Mouse (Mus musculus) spleen, adult 10 weeks (tissue): ENCODE results near the gene Asb10. TPM values are rescaled to one million over a fixed set of nuclear protein-coding genes. Genes with fewer than 3 reads are reported as not detected.

ENCODE experiments used
- polyA plus RNA-seq: library from polyadenylated mRNA; stranded (reverse); fragments of 350-450 nt; fragmentation: Illumina TruSeq; extraction: RNeasy Lipid Tissue Mini Kit (QIAGEN cat#74804); gene quantifications from one replicate; pipeline ENCODE4 v1.2.3, GENCODE M21; 2015; ENCODE audit warnings: low replicate concordance; ENCODE audit not compliant: insufficient read depth

Asb10 gene
- polyA plus RNA-seq = not detected

GRCm38 (mm10) chr5:24540387-24541143, at the start of gene Asb10:
Gene Asb10, minus strand, starts transcription at chr5:24540978.

GRCm38 (mm10) chr5:24586547-24587199, 45.9 kb upstream of the Asb10 start, which contains the start of gene Chpf2:
Gene Chpf2, plus strand, starts transcription at chr5:24586741.

GRCm38 (mm10) chr5:24577183-24577929, 36.6 kb upstream of the Asb10 start, which contains the start of gene Abcf2:
Gene Abcf2, minus strand, starts transcription at chr5:24577467.

GRCm38 (mm10) chr5:24556709-24557108, 15.9 kb upstream of the Asb10 start, which contains the start of gene 4931409K22Rik:
Gene 4931409K22Rik, minus strand, starts transcription at chr5:24556809.

GRCm38 (mm10) chr5:24526889-24527230, 13.9 kb downstream of the Asb10 start, which contains the start of gene Gbx1:
Gene Gbx1, minus strand, starts transcription at chr5:24527202.

Other genes with a start within 250 kb of the Asb10 start
- 0.37 TPM for gene Kcnh2, start 189.4 kb downstream of the Asb10 start, polyA plus RNA-seq
- gene Nos3, start 176.2 kb downstream of the Asb10 start, polyA plus RNA-seq = 1.1 TPM
- gene Atg9b, start 148.8 kb downstream of the Asb10 start, polyA plus RNA-seq = 0.62 TPM
- gene Abcb8, start 147.3 kb downstream of the Asb10 start, polyA plus RNA-seq = 6.2 TPM
- not detected for gene Asic3, start 127.6 kb downstream of the Asb10 start, polyA plus RNA-seq
- 25.2 TPM for gene Cdk5, start 117.4 kb downstream of the Asb10 start, polyA plus RNA-seq
- gene Slc4a2, start 117.1 kb downstream of the Asb10 start, polyA plus RNA-seq = 19.8 TPM
- 28.1 TPM for gene Fastk, start 95.7 kb downstream of the Asb10 start, polyA plus RNA-seq
- gene Tmub1, start 93.1 kb downstream of the Asb10 start, polyA plus RNA-seq = 4.7 TPM
- 12.0 TPM for gene Agap3, start 88.8 kb downstream of the Asb10 start, polyA plus RNA-seq
- not detected for gene Gbx1, start 13.8 kb downstream of the Asb10 start, polyA plus RNA-seq
- gene 4931409K22Rik, start 15.8 kb upstream of the Asb10 start, polyA plus RNA-seq = not detected
- gene Abcf2, start 36.5 kb upstream of the Asb10 start, polyA plus RNA-seq = 36.5 TPM
- 9.1 TPM for gene Chpf2, start 45.8 kb upstream of the Asb10 start, polyA plus RNA-seq
- gene Smarcd3, start 83.4 kb upstream of the Asb10 start, polyA plus RNA-seq = 2.1 TPM
- 60.5 TPM for gene Nub1, start 144.6 kb upstream of the Asb10 start, polyA plus RNA-seq
- gene Wdr86, start 189.7 kb upstream of the Asb10 start, polyA plus RNA-seq = 3.1 TPM
- gene Crygn, start 217.0 kb upstream of the Asb10 start, polyA plus RNA-seq = not detected